Mouse (Mus musculus): ENCODE data around the gene Tns2. TPM values are rescaled to one million over a fixed set of nuclear protein-coding genes. Genes with fewer than 3 reads are reported as not detected.

The Tns2 gene
- polyA plus RNA-seq, 2 experiments: 66.3 to 114 TPM

- 73% methylated on average over 13 of the region's 13 CpGs for WGBS
- Histone ChIP-seq H3K4me2 (replicated peaks; ENCODE audit: low read depth, low read length, severe bottlenecking) (no peak overlapping the region), H3K27me3 (ENCODE audit: control insufficient read depth, insufficient read depth, low read length) (no peaks in the 10 kb centered on the region), H3K4me1 (ENCODE audit: control insufficient read depth, insufficient read depth, low read length) (peaks cover 10% of the 10 kb centered on the region; the same call in 1 of the 2 replicates), H3K36me3 (ENCODE audit: control insufficient read depth, insufficient read depth, low read length) (no peaks in the 10 kb centered on the region), H3K9me3 (ENCODE audit: control insufficient read depth, low read length) (no peaks in the 10 kb centered on the region), H3K9ac (ENCODE audit: low read depth, low read length, severe bottlenecking) (no peak overlapping the region), H3K27ac (replicated peaks; ENCODE audit: low read depth, low read length) (no peak overlapping the region), H3K4me3 (replicated peaks; ENCODE audit: low read length) (no peak overlapping the region)
- no peak for DNase-seq (ENCODE audit: low spot score)
- TF ChIP-seq POLR2A (IDR thresholded peaks at IDR 0.05; ENCODE audit: borderline replicate concordance, extremely low read depth, insufficient read depth, insufficient read length): no peak
- ATAC-seq (ENCODE audit: low FRiP score, low read depth): no peak
Observed at GRCm38 (mm10) chr15:102070476-102071467, 29.4 kb upstream of the Tns2 start.

GRCm38 (mm10) chr15:102072963-102073558 lies 27.2 kb upstream of the Tns2 start:
- TF ChIP-seq POLR2A (IDR thresholded peaks at IDR 0.05; ENCODE audit: borderline replicate concordance, extremely low read depth, insufficient read depth, insufficient read length): no peak
- no peak overlapping the region for H3K27ac ChIP-seq (replicated peaks; ENCODE audit: low read depth, low read length)
- H3K9ac ChIP-seq (ENCODE audit: low read depth, low read length, severe bottlenecking): 0 out of 2 replicates have a peak overlapping the region, but pooled peaks have one; percentile 83
- H3K4me1 ChIP-seq (ENCODE audit: control insufficient read depth, insufficient read depth, low read length): peaks cover 12% of the 10 kb centered on the region; the same call in 1 of the 2 replicates
- ATAC-seq (ENCODE audit: low FRiP score, low read depth) (peak; percentile 14), DNase-seq (ENCODE audit: low spot score) (no peak)
- WGBS: 12% methylated on average over 6 of the region's 6 CpGs
- no peaks in the 10 kb centered on the region for H3K27me3 ChIP-seq (ENCODE audit: control insufficient read depth, insufficient read depth, low read length)
- no peaks in the 10 kb centered on the region for H3K36me3 ChIP-seq (ENCODE audit: control insufficient read depth, insufficient read depth, low read length)
- no peaks in the 10 kb centered on the region for H3K9me3 ChIP-seq (ENCODE audit: control insufficient read depth, low read length)
- peak overlapping the region; percentile 98 for H3K4me3 ChIP-seq (replicated peaks; ENCODE audit: low read length)
- peak overlapping the region; percentile 65 for H3K4me2 ChIP-seq (replicated peaks; ENCODE audit: low read depth, low read length, severe bottlenecking)

- no peaks in the 10 kb centered on the region for H3K27me3 ChIP-seq (ENCODE audit: control insufficient read depth, insufficient read depth, low read length)
- H3K27ac ChIP-seq (replicated peaks; ENCODE audit: low read depth, low read length): peak within 1 kb of the TSS; percentile 95
- H3K9ac ChIP-seq (ENCODE audit: low read depth, low read length, severe bottlenecking): peak within 1 kb of the TSS; percentile 83
- peak within 1 kb of the TSS; percentile 98 for H3K4me3 ChIP-seq (replicated peaks; ENCODE audit: low read length)
- ATAC-seq (ENCODE audit: low FRiP score, low read depth) (peak; percentile 94), DNase-seq (ENCODE audit: low spot score) (peak; percentile 98)
- peaks cover 12% of the 10 kb centered on the region; the same call in 1 of the 2 replicates for H3K4me1 ChIP-seq (ENCODE audit: control insufficient read depth, insufficient read depth, low read length)
- peak within 1 kb of the TSS; percentile 65 for H3K4me2 ChIP-seq (replicated peaks; ENCODE audit: low read depth, low read length, severe bottlenecking)
- WGBS: under 1% methylated on average over 52 of the region's 58 CpGs
- no peaks in the 10 kb centered on the region for H3K9me3 ChIP-seq (ENCODE audit: control insufficient read depth, low read length)
- peak; percentile 57; the same call in 1 of the 2 replicates for TF ChIP-seq POLR2A (IDR thresholded peaks at IDR 0.05; ENCODE audit: borderline replicate concordance, extremely low read depth, insufficient read depth, insufficient read length)
- no peaks in the 10 kb centered on the region for H3K36me3 ChIP-seq (ENCODE audit: control insufficient read depth, insufficient read depth, low read length)
Observed at GRCm38 (mm10) chr15:102073559-102074069, 26.6 kb upstream of the Tns2 start, which contains the start of gene Eif4b. Gene Eif4b, plus strand, starts transcription at chr15:102073773.

GRCm38 (mm10) chr15:102074070-102074731 lies 26.0 kb upstream of the Tns2 start:
- no peaks in the 10 kb centered on the region for H3K9me3 ChIP-seq (ENCODE audit: control insufficient read depth, low read length)
- peak overlapping the region; percentile 95 for H3K27ac ChIP-seq (replicated peaks; ENCODE audit: low read depth, low read length)
- H3K4me1 ChIP-seq (ENCODE audit: control insufficient read depth, insufficient read depth, low read length): peaks cover 12% of the 10 kb centered on the region; the same call in 1 of the 2 replicates
- H3K4me2 ChIP-seq (replicated peaks; ENCODE audit: low read depth, low read length, severe bottlenecking): peak overlapping the region; percentile 65
- H3K4me3 ChIP-seq (replicated peaks; ENCODE audit: low read length): peak overlapping the region; percentile 98
- peak overlapping the region; percentile 83 for H3K9ac ChIP-seq (ENCODE audit: low read depth, low read length, severe bottlenecking)
- H3K36me3 ChIP-seq (ENCODE audit: control insufficient read depth, insufficient read depth, low read length): no peaks in the 10 kb centered on the region
- no peaks in the 10 kb centered on the region for H3K27me3 ChIP-seq (ENCODE audit: control insufficient read depth, insufficient read depth, low read length)
- peak; percentile 64 for DNase-seq (ENCODE audit: low spot score)
- peak; percentile 46 for ATAC-seq (ENCODE audit: low FRiP score, low read depth)
- no peak for TF ChIP-seq POLR2A (IDR thresholded peaks at IDR 0.05; ENCODE audit: borderline replicate concordance, extremely low read depth, insufficient read depth, insufficient read length)
- WGBS: 0% methylated on average over 41 of the region's 57 CpGs
